Mouse (Mus musculus): Measurements from ENCODE around the gene Car5b.

- TF ChIP-seq POLR2A (IDR thresholded peaks at IDR 0.05; ENCODE audit: borderline replicate concordance, control insufficient read depth, low read depth, low read length) (no peak), CTCF (IDR thresholded peaks at IDR 0.05; ENCODE audit: control insufficient read depth, insufficient read depth, low read length) (no peak)
Measured at GRCm38 (mm10) chrX:164046736-164047135, 18.9 kb upstream of the Car5b start.

Data from bone marrow, adult 2 months (tissue).